In the genomic region with DNA sequence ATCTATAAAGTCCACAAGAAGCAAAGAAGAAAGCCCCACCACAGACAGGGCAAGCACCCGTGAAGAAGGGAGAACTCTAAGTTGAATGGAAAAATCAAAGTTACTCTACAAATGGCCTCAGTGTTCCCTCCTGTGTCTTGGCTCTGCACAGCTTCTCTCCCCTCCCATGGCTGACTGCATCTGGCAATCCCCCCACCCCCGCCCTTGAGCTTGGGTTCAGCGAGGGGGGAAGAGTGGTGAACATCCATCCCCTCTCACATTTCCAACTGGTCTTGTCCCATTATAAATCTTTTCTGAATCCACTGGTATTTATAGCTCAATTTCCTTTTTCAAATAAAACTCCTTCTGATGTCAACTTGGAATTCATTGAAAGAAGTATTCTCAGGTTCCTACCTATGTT, we compare ENCODE assay signal across 28 mouse cellular contexts.
"Had no signal": no experiment of that assay in that cellular context is flagged by ENCODE, and none has a peak within 500 bp of the region (broad histone marks: within the 10 kb centered on the region; RNA-seq: fewer than 3 reads in every experiment).

No protein-coding gene starts in this region.

- H3K4me1 ChIP-seq: embryonic facial prominence, embryonic 10.5 days; embryonic facial prominence, embryonic 12.5 days; embryonic facial prominence, embryonic 13.5 days; embryonic facial prominence, embryonic 15.5 days; forebrain, embryonic 10.5 days; forebrain, embryonic 12.5 days; forebrain, embryonic 13.5 days; forebrain, embryonic 15.5 days had no signal

- H3K27me3 ChIP-seq: embryonic facial prominence, embryonic 12.5 days; embryonic facial prominence, embryonic 13.5 days; embryonic facial prominence, embryonic 15.5 days; forebrain, embryonic 12.5 days; forebrain, embryonic 13.5 days; forebrain, embryonic 15.5 days had no signal

- H3K4me2 ChIP-seq: embryonic facial prominence, embryonic 12.5 days; embryonic facial prominence, embryonic 13.5 days; embryonic facial prominence, embryonic 15.5 days; forebrain, embryonic 12.5 days; forebrain, embryonic 13.5 days; forebrain, embryonic 15.5 days had no signal

- H3K36me3 ChIP-seq: embryonic facial prominence, embryonic 10.5 days; embryonic facial prominence, embryonic 12.5 days; embryonic facial prominence, embryonic 13.5 days; forebrain, embryonic 10.5 days; forebrain, embryonic 12.5 days; forebrain, embryonic 15.5 days had no signal

- H3K27ac ChIP-seq: embryonic facial prominence, embryonic 10.5 days; embryonic facial prominence, embryonic 12.5 days; embryonic facial prominence, embryonic 13.5 days; embryonic facial prominence, embryonic 15.5 days; forebrain, embryonic 10.5 days; forebrain, embryonic 12.5 days; forebrain, embryonic 13.5 days; forebrain, embryonic 15.5 days; gastrocnemius, adult 2 months had no signal

- DNase-seq: cerebellum, adult 18-20 months; cerebellum, adult 2 months; cerebellum, adult 8-10 months; cerebellum, adult 9-10 months; cerebellum, adult 9-11 months; cerebellum, postnatal 10 days; cerebellum, postnatal 14 days; cerebellum, postnatal 25 days; cerebellum, postnatal 36 days; embryo, embryonic 11 days; forebrain, postnatal 0 days; gastrocnemius, adult 2 months; gastrocnemius, postnatal 10 days; gastrocnemius, postnatal 14 days; gastrocnemius, postnatal 25 days; gastrocnemius, postnatal 36 days; heart, adult 11 months had no signal

- H3K9ac ChIP-seq: embryonic facial prominence, embryonic 12.5 days; embryonic facial prominence, embryonic 13.5 days; embryonic facial prominence, embryonic 15.5 days; forebrain, embryonic 12.5 days; forebrain, embryonic 13.5 days; forebrain, embryonic 15.5 days; forebrain, postnatal 0 days had no signal

- ATAC-seq: forebrain, embryonic 13.5 days; forebrain, embryonic 14.5 days; forebrain, embryonic 15.5 days; forebrain, embryonic 16.5 days; forebrain, postnatal 0 days had no signal

- H3K9me3 ChIP-seq: embryonic facial prominence, embryonic 10.5 days; embryonic facial prominence, embryonic 12.5 days; embryonic facial prominence, embryonic 13.5 days; embryonic facial prominence, embryonic 15.5 days; forebrain, embryonic 10.5 days; forebrain, embryonic 12.5 days; forebrain, embryonic 13.5 days; forebrain, embryonic 15.5 days had no signal

- H3K4me3 ChIP-seq: embryonic facial prominence, embryonic 10.5 days; embryonic facial prominence, embryonic 12.5 days; embryonic facial prominence, embryonic 13.5 days; embryonic facial prominence, embryonic 15.5 days; erythroblast, embryonic 14.5 days; forebrain, embryonic 10.5 days; forebrain, embryonic 12.5 days; forebrain, embryonic 13.5 days; forebrain, embryonic 15.5 days; gastrocnemius, adult 2 months had no signal
